Mouse (Mus musculus): ENCODE measurements around the gene Pkn1. TPM values are rescaled to one million over a fixed set of nuclear protein-coding genes. Genes with fewer than 3 reads are reported as not detected.
A peak's percentile ranks its signal among the peaks of the same experiment; 100 is the strongest.

Gene Pkn1
- total and polyA plus RNA-seq, 2 experiments from 2014 or later = 14.2 to 44.2 TPM

- no peak for TF ChIP-seq EP300 (IDR thresholded peaks at IDR 0.05; ENCODE audit: low read depth)
- peaks cover 15% of the 10 kb centered on the region for H3K4me1 ChIP-seq (ENCODE audit: control insufficient read depth, insufficient read depth)
- H3K36me3 ChIP-seq (replicated peaks; ENCODE audit: control insufficient read depth, insufficient read depth, low read length) = no peaks in the 10 kb centered on the region
- H3K27ac ChIP-seq (ENCODE audit: low read depth) = peak overlapping the region; percentile 86
- H3K9ac ChIP-seq (replicated peaks; ENCODE audit: low read depth, low read length) = peak overlapping the region; percentile 84
- peak overlapping the region; percentile 62 for H3K4me3 ChIP-seq (ENCODE audit: low read depth, low read length)
- ATAC-seq (ENCODE audit: insufficient read depth, low read depth) (no peak), DNase-seq (ENCODE audit: low spot score) (no peak)
- no peaks in the 10 kb centered on the region; the same call in 1 of the 2 replicates for H3K9me3 ChIP-seq (replicated peaks; ENCODE audit: control insufficient read depth, low read length)
- WGBS = 73% methylated on average over 19 of the region's 19 CpGs
- H3K27me3 ChIP-seq (ENCODE audit: control insufficient read depth, insufficient read depth, low read length) = no peaks in the 10 kb centered on the region
- H3K4me2 ChIP-seq (ENCODE audit: low read depth, low read length) = peak overlapping the region; percentile 74
Observed at GRCm38 (mm10) chr8:83741849-83742655, 43.1 kb upstream of the Pkn1 start.

DNA sequence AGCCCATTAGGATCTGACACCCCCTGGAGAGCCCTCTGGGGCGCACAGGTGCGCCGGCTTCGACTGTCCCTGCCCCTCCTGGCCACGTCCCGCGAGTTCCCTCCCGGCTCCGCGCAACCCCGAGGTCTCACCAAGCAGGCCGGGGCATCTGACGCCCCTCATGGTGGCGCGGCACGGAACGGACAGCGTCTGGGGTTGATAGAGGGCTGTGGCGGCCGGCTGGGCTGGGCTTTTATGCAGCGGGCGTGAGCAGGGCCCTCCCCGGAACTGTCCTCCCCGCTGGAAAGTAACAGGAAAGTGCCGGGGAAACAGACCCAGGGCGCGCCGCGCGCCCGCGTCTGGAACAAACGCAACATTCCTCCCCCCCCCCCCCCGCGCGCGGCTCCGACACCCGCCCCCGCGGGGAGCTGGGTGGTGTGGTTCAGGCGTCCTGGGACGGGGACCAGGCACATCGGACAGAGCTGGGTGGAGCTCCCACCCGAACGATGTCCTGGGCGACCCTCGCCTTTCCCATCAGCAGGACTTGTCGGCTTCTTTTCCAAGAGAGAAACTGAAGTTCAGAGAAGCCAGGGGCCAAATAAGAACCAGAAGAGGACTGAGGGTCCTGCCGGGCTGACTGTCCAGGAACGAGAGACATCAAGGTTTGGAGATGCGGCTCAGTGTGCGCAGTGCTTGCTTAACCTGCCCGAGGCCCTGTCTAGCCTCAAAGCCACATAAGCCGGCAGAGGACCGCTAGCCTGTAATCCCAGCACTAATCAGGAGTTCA lies 42.2 kb upstream of the Pkn1 start, which contains the start of gene Adgre5:
TSS of gene Adgre5 (minus strand) at position 351 of the 766 bp plus-strand sequence.
- Histone ChIP-seq H3K27me3 (ENCODE audit: control insufficient read depth, insufficient read depth, low read length) (no peaks in the 10 kb centered on the region), H3K9me3 (replicated peaks; ENCODE audit: control insufficient read depth, low read length) (no peaks in the 10 kb centered on the region; the same call in 1 of the 2 replicates), H3K4me3 (ENCODE audit: low read depth, low read length) (peak within 1 kb of the TSS; percentile 62), H3K4me2 (ENCODE audit: low read depth, low read length) (peak within 1 kb of the TSS; percentile 74), H3K9ac (replicated peaks; ENCODE audit: low read depth, low read length) (peak within 1 kb of the TSS; percentile 84), H3K36me3 (replicated peaks; ENCODE audit: control insufficient read depth, insufficient read depth, low read length) (no peaks in the 10 kb centered on the region), H3K27ac (ENCODE audit: low read depth) (peak within 1 kb of the TSS; percentile 86), H3K4me1 (ENCODE audit: control insufficient read depth, insufficient read depth) (peaks cover 15% of the 10 kb centered on the region)
- peak; percentile 85 for ATAC-seq (ENCODE audit: insufficient read depth, low read depth)
- DNase-seq (ENCODE audit: low spot score) = peak; percentile 83
- TF ChIP-seq EP300 (IDR thresholded peaks at IDR 0.05; ENCODE audit: low read depth) (peak; percentile 69), CTCF (IDR thresholded peaks at IDR 0.05; ENCODE audit: low read depth) (no peak)
- WGBS = under 1% methylated on average over 43 of the region's 56 CpGs

GRCm38 (mm10) chr8:83740586-83740975 lies 41.6 kb upstream of the Pkn1 start:
- H3K27ac ChIP-seq (ENCODE audit: low read depth) = peak overlapping the region; percentile 86
- 12% methylated on average over 3 of the region's 3 CpGs for WGBS
- H3K4me3 ChIP-seq (ENCODE audit: low read depth, low read length) = peak overlapping the region; percentile 62

GRCm38 (mm10) chr8:83739711-83740468 lies 40.9 kb upstream of the Pkn1 start:
- DNase-seq (ENCODE audit: low spot score) (no peak), ATAC-seq (ENCODE audit: insufficient read depth, low read depth) (no peak)
- no peaks in the 10 kb centered on the region for H3K27me3 ChIP-seq (ENCODE audit: control insufficient read depth, insufficient read depth, low read length)
- peak overlapping the region; percentile 84 for H3K9ac ChIP-seq (replicated peaks; ENCODE audit: low read depth, low read length)
- peaks cover 15% of the 10 kb centered on the region for H3K4me1 ChIP-seq (ENCODE audit: control insufficient read depth, insufficient read depth)
- TF ChIP-seq CTCF (IDR thresholded peaks at IDR 0.05; ENCODE audit: low read depth) = no peak
- no peak for TF ChIP-seq EP300 (IDR thresholded peaks at IDR 0.05; ENCODE audit: low read depth)
- 35% methylated on average over 8 of the region's 8 CpGs for WGBS
- no peaks in the 10 kb centered on the region for H3K36me3 ChIP-seq (replicated peaks; ENCODE audit: control insufficient read depth, insufficient read depth, low read length)
- peak overlapping the region; percentile 86 for H3K27ac ChIP-seq (ENCODE audit: low read depth)
- peak overlapping the region; percentile 62 for H3K4me3 ChIP-seq (ENCODE audit: low read depth, low read length)
- H3K4me2 ChIP-seq (ENCODE audit: low read depth, low read length) = peak overlapping the region; percentile 74
- H3K9me3 ChIP-seq (replicated peaks; ENCODE audit: control insufficient read depth, low read length) = no peaks in the 10 kb centered on the region; the same call in 1 of the 2 replicates

More at GRCm38 (mm10) chr8:83740586-83740975, 41.6 kb upstream of the Pkn1 start:
- TF ChIP-seq CTCF (IDR thresholded peaks at IDR 0.05; ENCODE audit: low read depth) (no peak), EP300 (IDR thresholded peaks at IDR 0.05; ENCODE audit: low read depth) (no peak)
- H3K9me3 ChIP-seq (replicated peaks; ENCODE audit: control insufficient read depth, low read length) = no peaks in the 10 kb centered on the region; the same call in 1 of the 2 replicates
- H3K27me3 ChIP-seq (ENCODE audit: control insufficient read depth, insufficient read depth, low read length) = no peaks in the 10 kb centered on the region
- H3K9ac ChIP-seq (replicated peaks; ENCODE audit: low read depth, low read length) = peak overlapping the region; percentile 84
- no peak for DNase-seq (ENCODE audit: low spot score)
- no peak for ATAC-seq (ENCODE audit: insufficient read depth, low read depth)
- H3K4me1 ChIP-seq (ENCODE audit: control insufficient read depth, insufficient read depth) = peaks cover 15% of the 10 kb centered on the region
- H3K4me2 ChIP-seq (ENCODE audit: low read depth, low read length) = peak overlapping the region; percentile 74
- H3K36me3 ChIP-seq (replicated peaks; ENCODE audit: control insufficient read depth, insufficient read depth, low read length) = no peaks in the 10 kb centered on the region
